Mouse (Mus musculus) gonadal fat pad, adult 2 months (tissue): ENCODE data around the gene Mrps7. TPM values are rescaled to one million over a fixed set of nuclear protein-coding genes. Genes with fewer than 3 reads are reported as not detected.
"Not testable (repeated sequence)": the region's sequence is repeated elsewhere in the genome, so short reads cannot be mapped to it uniquely, and the experiment has no call there.

Source experiments
- DNase-seq: peaks from one replicate; pipeline ENCODE4 v3.0.0-alpha.2; 2012; ENCODE audit warnings: low read depth
- polyA plus RNA-seq: library from polyadenylated mRNA; depleted of rRNA; stranded (reverse); fragments of >200 nt; gene quantifications from 2 replicates; pipeline ENCODE4 v1.2.3, GENCODE M21; 2012

Gene Mrps7
- polyA plus RNA-seq, 1 experiment = 37.4 TPM

DNA sequence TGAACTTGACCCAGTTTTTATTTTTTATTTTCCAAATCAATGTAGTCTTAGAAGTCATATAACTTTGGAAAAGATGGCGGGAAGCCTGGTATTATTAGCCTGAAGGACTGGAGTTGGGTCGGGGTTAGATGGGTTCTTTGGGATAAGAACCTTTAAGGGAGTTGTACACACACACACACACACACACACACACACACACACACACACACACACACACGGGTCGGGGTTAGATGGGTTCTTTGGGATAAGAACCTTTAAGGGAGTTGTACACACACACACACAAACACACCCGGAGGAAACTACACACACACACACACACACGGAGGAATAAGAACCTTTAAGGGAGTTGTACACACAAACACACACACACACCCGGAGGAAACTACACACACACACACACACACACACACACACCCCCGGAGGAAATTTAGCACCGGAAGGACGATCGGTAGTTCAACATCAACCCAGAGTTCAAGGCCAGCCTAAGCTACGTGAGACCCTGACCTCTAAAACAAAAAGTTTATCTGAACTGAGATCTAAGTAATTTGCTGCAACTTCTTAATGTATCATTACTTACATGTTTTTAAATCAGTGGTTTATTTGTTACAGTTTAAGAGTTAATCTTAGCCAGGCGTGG, 24.9 kb downstream of the Mrps7 start:
- DNase-seq = no peak

DNA sequence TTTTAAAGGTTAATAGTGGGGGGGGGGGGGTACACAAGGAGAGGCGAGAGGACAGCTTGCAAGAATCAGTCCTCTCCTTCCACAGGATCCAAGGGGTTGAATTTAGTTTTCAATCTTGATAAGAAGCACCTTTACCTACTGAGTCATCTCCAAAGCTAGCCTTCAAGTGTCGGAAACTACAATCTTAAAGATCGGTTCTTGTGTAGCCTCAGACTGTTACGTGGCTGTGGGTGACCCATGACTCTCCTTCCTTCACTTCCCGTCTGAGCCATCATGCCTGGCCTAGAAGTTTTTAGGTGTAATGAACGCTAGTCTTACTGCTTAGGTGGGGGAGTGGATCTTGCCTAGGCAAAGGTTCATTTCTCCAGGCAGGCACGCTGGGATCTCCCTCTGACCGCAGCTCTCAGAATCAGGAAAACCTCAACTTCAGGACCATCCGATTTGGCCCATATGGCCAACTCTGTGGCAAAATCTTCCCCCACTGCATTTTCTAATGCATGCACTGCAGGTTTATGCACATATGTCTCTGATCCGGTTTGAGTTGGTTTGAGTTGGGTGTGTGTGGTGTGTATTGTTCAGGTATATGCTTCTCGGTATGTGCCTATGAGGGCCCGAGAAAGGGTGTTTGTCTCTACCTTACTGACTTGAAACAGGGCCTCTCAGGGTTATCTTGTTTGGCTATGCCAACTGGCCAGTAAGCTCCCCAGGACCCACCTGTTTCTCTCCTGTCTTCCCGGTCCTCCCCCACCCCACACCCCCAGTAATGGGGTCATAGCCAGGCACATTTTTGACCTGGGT, 26.2 kb downstream of the Mrps7 start:
- DNase-seq = no peak

DNA sequence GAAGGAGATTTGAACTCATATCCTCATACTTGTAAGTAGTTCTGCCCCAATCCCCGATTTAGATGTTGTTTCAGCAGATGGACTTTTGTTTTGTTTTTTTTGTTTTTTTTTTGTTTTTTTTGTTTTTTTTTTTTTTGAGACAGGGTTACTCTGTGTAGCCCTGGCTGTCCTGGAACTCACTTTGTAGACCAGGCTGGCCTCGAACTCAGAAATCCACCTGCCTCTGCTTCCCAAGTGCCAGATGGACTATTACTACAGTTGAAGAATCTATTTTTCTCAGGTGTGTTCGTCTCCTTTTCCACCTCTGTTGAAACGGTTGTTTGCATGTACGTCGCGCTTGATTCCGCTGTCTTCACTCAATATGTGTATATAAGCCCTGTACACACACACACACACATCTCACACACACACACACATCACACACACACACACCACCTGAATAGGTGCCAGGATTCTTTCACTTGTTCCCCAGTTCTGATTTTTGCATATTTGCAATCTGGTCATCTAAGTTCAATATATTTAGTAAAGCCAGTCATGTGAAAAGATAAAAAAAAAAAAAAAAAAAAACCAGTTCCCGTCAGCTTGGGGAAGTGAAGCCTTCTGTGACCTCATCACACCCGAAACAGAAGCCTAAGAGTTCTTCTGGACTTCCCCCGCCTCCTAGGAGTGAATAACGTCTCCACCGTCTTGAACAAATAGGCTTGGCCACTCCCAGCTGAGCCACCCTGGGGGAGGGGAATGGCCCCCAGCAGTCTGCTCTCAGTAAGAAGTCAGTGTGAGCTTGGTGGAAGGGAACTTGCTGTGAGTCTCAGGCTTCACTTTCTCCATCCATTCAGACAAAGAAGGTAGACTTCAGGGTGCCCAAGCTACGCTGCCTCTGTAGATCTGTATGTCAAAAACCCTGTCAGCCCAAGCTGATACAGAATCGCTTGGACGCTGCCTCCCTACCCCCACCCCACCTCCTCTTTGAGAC, 27.1 kb downstream of the Mrps7 start:
- no peak for DNase-seq

DNA sequence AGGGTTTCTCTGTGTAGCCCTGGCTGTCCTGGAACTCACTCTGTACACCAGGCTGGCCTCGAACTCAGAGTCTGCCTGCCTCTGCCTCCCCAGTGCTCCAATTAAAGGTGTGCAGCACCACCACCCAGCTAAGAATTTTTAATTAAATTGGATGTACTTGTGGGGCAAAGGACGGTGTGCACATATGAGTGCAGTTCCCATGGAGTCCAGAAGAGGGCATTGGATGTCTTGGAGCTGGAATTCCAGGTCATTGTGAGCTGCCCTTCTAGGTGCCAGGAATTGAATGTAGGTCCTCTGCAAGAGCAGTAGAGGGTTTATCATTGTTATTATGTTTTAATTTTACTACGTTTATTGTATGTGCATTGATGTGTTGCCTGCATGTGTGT, 27.8 kb downstream of the Mrps7 start:
- no peak for DNase-seq

DNA sequence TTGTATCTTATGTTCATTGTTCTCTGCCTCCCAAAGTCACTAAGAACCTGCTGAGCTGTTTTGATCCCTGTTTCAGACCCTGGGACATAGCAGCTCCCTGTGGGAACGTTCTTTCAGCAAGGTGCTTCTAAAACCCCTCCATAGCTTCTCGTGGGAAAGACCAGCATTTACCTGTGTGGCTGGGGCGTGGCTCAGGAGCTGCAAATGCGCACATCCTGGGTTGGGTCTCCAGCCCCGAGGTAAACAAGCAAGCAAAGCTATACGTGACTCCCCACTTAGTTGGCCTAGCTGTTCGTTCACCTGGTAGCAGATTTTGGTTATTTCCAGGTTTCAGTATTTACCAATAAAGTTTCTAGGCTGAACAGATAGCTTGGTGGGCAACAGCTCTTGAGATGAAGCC, 28.5 kb downstream of the Mrps7 start:
- DNase-seq = no peak

DNA sequence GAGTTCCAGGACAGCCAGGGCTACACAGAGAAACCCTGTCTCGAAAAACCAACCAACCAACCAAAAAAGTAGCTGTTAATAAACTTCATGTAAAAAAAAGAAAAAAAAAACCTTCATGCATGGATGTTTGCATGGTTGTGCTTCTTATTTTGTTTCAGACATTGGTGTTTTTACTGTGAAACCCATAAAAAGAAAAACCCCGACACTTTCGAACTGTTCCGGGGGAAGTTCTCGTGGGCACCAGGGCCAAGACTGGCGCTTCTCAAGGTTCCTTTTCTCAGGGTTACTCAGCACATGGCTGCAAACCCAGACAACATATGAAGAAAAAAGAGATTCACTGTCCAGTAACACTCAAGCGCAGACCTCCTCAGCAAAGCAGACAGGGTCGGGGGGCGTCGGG, 29.1 kb downstream of the Mrps7 start:
- DNase-seq = no peak

DNA sequence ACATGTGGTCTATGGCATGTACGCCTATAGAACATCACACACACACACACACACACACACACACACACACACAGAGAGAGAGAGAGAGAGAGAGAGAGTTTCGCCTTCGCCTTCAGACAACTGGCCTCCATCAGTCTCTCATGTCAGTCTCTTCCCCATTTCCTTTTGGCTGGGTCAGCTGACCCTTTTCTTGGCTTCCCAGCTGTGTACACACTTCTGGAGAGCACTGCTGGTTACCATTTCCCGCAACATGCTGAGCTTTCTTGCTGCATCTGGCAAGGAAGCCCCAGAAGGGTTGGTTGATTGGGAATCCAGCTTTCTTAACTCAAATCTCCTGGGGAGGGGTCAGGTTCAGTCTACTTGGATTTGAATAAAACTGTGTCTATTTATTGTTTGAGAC, 30.4 kb downstream of the Mrps7 start:
- no peak for DNase-seq

DNA sequence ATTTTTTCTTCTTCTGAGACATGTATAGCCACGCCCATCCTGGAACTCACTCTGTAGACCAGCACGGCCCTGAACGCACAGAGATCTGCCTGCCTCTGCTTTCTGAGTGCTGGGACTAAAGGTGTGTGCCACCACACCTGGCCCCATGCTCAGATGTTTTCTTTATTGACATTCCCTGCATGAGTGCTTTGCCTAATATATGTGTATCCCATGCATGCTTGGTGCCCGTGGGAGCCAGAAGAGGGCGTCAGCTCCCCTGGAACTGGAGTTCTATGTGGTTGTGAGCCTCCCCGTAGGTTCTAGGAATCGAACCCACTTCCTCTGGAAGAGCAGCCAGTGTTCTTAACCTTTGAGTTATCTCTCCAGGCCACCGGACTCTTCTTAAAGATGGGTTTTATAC, 31.3 kb downstream of the Mrps7 start:
- no peak for DNase-seq

DNA sequence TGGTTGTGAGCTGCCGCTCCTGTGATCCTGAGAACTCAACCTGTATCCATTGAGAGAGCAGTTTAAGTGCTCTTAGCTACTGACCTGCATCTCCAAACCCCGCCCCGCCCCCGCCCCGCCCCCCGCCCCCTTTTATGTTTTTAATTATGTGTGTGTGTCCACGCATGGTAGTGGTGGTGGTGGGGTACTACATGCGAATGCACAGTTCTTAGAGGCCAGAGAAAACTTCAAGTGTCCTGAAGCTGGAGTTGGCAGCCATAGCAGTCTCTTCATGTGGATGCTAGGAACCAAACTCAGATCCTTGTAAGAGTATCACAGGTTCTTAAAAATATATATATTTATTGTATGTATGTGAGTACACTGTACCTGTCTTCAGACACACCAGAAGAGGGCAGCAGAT, 31.8 kb downstream of the Mrps7 start:
- no peak for DNase-seq

DNA sequence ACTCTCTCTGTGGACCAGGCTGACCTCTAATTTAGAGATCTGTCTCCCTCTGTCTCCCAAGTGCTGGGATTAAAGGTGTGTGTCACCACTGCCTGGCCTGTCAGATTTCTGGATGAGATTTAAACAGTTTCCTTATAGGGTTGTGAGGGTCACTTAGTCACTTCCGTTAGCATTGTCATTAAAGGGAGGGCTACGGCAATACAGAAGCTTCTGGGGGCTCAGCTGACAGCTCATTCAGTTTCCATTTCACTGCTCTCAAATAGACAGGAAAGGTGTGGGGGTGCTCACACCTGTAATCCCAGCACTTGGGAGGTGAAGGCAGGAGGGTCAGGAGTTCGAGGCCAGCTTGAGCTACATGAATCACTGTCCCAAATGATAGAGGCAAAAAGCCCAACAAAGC, 33.2 kb downstream of the Mrps7 start:
- no peak for DNase-seq

DNA sequence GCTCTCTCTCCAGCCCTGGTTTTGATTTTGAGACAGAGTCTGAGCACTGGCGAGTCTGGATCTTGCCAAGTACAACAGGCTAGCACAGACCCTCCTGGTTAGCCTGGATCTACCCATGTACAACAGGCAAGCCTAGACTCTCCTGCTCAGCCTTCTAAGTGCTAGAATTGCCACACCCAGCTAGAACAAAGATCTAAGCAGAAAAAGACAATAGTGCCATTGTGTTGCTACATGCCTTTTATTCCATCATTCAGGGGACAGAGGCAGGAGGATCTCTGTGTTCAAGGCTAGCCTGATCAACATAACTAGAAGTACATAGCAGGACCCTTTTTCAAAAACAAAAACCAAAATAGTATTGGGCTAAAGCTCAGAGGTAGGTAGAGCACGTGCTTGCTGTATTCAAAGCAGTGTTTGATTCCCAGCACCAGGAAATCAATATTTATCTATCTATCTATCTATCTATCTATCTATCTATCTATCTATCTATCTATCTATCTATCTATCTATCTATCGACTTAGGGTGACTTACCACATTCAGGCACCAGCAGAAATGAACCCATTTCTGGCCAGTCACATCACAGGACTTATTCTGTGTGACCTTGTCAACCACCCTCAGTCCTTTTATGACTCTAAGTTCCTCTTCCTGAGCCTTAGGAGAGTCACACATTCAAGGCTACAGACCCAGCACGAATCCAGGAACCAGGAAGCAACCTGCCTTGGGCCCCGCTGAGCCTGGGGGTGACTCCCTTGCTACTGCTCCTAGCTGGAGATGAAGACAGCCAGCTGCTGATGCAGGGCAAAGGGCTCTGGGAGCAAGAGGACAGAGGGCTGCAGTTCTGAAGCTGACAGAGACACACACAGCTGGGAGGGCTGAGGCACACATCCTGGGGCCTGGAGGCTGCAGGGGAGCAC, 35.0 kb downstream of the Mrps7 start:
- no peak for DNase-seq

DNA sequence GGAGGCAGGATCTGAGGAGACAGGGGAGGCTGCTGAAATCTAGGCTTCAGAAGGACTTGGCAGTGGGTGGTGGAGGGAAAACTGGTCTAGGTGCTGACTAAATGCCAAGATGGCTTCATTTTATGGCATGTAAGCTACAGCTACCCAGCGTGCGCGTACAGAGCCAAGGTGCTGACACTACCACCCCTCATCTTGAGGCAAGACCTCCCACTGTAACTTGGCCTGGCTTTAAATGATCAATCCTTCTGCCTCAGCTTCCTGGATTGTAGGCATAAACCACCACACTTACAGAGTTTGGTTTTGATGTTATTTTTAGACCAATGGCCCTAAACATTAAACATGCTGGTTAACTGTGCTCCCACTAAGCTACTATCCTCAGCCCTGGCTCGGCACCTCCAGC, 35.8 kb downstream of the Mrps7 start:
- no peak for DNase-seq

DNA sequence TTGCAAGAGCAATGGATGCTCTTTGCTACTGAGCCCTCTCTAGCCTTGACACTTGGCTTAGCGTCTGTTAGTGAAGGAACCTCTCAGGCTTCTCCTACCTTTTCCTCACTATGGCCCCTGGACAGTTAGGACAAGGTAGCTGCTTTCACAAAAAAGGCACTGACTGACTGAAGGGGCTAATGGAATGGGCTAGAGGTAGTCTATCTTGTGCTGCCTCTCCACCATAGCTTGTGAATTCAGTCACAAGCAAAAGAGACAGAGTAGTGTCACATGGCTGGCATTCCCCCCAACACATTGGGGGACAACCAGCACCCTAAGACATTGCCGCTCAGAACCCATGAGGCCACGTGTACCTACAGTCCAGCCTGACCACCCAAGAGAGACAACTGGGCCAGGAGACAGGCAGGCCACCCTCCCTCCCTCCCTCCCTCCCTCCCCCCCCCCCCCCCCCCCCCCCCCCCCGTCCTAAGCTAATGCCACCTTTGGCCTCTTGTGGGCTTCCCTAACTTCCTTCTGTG, 36.6 kb downstream of the Mrps7 start:
- no peak for DNase-seq

DNA sequence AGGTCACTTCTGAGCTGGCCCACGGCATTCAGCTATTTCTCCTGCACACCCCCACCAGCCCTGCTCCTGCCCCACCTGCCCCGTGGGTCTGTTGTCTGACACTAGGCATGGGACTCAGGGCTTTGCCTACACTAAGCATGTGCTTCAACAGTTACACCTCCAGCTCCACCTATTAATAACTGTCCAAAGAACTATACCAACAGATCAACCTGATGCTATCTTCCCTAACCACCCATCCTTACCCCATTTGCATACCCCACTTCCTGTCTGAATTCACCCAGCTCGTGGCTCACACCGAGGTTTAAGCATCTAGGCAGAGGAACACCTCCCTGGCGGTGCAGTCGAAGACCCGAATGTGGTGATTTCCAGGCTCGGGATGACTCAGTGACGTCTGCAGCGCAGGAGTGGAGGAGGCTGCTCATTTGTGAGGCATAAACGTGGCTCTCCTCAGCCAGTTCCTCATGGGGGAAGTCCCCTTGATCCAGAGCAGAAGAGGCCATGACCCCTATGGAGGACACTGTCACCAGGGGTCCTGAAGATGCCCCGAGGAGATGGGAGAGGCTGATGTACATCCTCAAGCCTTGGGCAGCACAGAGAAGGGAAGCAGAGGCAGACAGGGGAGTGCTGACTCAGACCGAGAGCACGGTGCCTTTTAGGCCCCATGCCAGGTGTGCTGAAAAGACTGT, 37.4 kb downstream of the Mrps7 start:
- no peak for DNase-seq

DNA sequence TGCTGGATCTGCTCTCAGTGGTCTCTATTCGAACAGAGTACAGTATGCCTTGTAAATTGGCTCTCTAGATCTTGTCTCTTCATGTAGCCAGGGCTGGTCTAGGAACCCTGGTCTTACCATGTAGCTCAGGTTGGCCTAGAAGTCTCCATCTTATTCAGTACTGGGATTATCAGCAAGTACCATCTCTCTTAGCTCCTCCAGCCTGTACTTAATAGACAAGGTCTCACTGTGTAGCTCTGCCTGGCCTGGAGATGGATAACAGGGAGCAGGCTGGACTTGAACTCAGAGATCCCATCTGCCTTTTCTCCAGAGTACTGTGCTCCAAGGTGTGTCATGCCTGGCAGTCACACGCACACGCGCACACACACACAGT, 37.9 kb downstream of the Mrps7 start:
- DNase-seq = no peak

DNA sequence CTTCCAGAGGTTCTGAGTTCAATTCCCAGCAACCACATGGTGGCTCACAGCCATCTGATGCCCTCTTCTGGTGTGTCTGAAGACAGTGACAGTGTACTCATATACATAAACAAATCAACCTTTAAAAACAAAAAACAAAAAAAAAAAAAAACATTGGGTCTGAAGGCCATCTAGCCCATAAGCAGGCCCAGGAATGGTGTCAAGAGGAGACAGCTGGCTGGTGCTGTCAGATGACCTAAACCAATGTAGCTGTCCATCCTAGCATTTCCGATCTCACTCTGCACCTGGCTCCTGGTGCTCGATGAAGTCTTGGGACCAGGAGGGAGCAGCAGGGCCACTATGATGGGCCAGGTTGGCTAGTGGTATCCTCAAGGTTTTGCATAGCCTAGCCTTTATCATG, 39.0 kb downstream of the Mrps7 start:
- no peak for DNase-seq

DNA sequence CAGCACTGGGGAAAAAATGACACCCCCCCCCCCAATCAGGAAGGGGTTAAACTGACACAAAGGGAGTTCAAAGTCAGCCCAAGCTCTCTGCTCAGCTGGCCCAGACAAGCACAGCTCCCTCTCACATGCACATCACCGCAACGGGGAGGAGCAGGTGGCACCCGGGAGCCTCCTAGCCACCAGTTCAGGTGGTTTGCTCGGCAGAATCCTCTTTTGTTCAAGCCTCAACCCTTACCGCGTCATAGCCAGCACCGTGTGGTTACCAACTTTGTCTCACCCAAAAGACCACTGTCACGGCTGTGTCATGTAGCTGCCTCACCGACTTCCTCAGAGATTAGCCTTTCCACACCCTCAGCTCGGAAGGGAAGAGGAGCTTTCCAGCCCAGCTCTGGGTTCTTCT, 39.5 kb downstream of the Mrps7 start:
- no peak for DNase-seq

DNA sequence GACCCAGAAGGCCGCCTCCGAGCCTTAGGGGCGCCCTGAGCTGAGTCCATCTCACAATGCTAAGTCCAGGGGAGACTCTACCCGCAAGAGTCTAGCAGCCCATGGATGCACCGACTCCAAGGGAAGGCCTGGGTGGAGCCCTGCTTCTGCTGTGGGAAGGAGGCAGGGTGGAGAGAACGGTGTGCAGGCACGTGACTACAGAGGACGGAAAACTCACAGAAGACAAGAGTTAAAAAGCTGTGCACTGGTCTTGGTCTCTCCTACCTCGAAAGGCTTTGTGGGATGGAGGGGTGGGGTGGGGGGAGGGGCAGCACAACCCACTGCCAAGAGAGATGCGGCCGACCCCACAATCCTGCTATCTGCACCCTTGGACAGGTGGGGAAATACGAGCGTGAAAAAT, 40.6 kb downstream of the Mrps7 start:
- DNase-seq = no peak

DNA sequence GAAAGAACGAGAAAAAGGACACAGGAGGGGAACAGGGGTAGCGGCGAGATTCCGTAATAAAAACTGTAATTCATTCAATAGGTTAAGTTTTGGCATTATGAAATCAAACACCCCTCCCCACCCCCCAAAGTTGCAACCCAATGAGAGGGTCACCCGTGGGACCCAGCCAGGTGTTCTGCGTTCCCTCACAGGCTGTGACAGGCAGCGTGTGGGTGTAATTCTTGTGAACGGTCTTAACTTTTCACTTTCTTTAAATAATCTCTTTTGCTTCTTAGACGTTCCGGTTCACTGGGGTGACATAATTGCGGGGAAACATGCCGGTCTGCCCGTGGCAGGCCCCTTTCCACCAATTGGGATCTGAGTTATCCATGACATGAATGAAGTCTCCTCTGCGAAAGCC, 41.8 kb downstream of the Mrps7 start:
- DNase-seq = not testable (repeated sequence)

DNA sequence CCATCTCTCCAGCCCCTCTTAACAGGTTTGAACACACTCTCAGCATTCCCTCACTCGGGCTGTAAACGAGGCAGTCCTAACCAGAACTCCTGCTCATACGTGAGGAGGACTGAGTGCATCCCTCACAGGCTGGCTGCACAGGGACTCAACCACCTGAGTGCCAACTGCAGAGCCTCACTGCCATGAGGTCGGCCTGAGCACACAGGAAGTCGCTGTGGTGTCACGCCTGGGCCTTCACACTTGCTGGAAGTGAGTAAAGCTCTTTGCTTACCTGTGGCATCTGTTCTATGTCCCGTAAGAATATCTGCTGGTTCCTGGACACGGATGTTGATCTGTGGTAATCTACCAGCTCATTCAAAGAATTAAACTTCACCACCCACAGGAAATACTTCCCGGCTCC, 42.7 kb downstream of the Mrps7 start:
- DNase-seq = no peak

DNA sequence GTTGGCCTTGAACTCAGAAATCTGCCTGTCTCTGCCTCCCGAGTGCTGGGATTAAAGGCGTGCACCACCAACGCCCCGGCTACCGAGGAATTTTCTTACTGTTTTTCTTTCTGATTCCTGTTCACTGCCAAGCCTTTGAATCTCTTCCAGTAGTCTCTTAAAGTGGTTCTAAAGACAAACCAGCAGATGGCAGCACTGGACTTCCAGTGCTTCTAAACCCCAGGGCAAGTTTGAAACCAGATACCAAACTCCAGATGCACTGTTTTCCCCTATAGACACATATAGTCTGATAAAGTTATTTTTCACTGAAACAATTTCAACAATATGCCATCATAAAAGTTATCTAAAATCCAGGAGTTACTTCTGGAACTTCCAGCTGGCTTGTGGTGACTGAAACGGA, 43.7 kb downstream of the Mrps7 start:
- DNase-seq = no peak
